Comparison of ENCODE assay signal across 11 mouse cellular contexts in genomic region chr16:79177299-79177999, GRCm38 (mm10).
DNase-seq lines count a peak whose midpoint lies in the region; ATAC-seq lines count a peak whose summit lies in the region.
"Had no signal": no experiment of that assay in that cellular context is flagged by ENCODE, and none has a peak within 500 bp of the region (broad histone marks: within the 10 kb centered on the region; RNA-seq: fewer than 3 reads in every experiment).

No protein-coding gene starts in this region.

- H3K4me3 ChIP-seq in embryonic facial prominence, embryonic 14.5 days (ENCODE audit: low read depth, low read length), result 0 out of 2 replicates have a peak overlapping the region, but pooled peaks have one; percentile 10
- H3K4me3 ChIP-seq in hindbrain, embryonic 14.5 days (replicated peaks; ENCODE audit: low read length), result peak overlapping the region; percentile 14
- peak overlapping the region; percentile 15; the same call in 1 of the 2 replicates for H3K4me3 ChIP-seq in midbrain, embryonic 14.5 days (replicated peaks; ENCODE audit: low read depth, low read length)
- no peak overlapping the region for H3K4me3 ChIP-seq in liver, embryonic 12.5 days

- no peaks in the 10 kb centered on the region for H3K36me3 ChIP-seq in embryonic facial prominence, embryonic 14.5 days (ENCODE audit: control insufficient read depth, insufficient read depth, low read length)
- no peaks in the 10 kb centered on the region for H3K36me3 ChIP-seq in hindbrain, embryonic 14.5 days (replicated peaks; ENCODE audit: control insufficient read depth, insufficient read depth)
- no peaks in the 10 kb centered on the region for H3K36me3 ChIP-seq in midbrain, embryonic 14.5 days (ENCODE audit: control insufficient read depth, insufficient read depth, low read length)
- H3K36me3 ChIP-seq in liver, embryonic 12.5 days, result no peaks in the 10 kb centered on the region

- peak; percentile 71; the same call in 1 of the 2 replicates for ATAC-seq in embryonic facial prominence, embryonic 14.5 days (ENCODE audit: low read depth)
- ATAC-seq in hindbrain, embryonic 14.5 days (ENCODE audit: low FRiP score), result peak; percentile 86
- peak; percentile 87 for ATAC-seq in midbrain, embryonic 14.5 days (ENCODE audit: low FRiP score, low TSS enrichment)
- no peak for ATAC-seq in inflammation-experienced regulatory T-cells, adult 6 months
- ATAC-seq in liver, embryonic 12.5 days, result no peak

- 0 out of 2 replicates have a peak, but pooled peaks cover 5% of the 10 kb centered on the region for H3K4me1 ChIP-seq in embryonic facial prominence, embryonic 14.5 days (ENCODE audit: control insufficient read depth, insufficient read depth, low read length)
- H3K4me1 ChIP-seq in hindbrain, embryonic 14.5 days (replicated peaks; ENCODE audit: control insufficient read depth, insufficient read depth, low read length), result peaks cover 11% of the 10 kb centered on the region
- H3K4me1 ChIP-seq in midbrain, embryonic 14.5 days (ENCODE audit: control insufficient read depth, insufficient read depth, low read length), result peaks cover 8% of the 10 kb centered on the region
- no peaks in the 10 kb centered on the region for H3K4me1 ChIP-seq in liver, embryonic 12.5 days

- no peak overlapping the region for H3K27ac ChIP-seq in embryonic facial prominence, embryonic 14.5 days (replicated peaks; ENCODE audit: low read depth, low read length)
- 0 out of 2 replicates have a peak overlapping the region, but pooled peaks have one; percentile 18 for H3K27ac ChIP-seq in hindbrain, embryonic 14.5 days
- peak overlapping the region; percentile 50 for H3K27ac ChIP-seq in midbrain, embryonic 14.5 days (replicated peaks; ENCODE audit: low read depth, low read length)
- H3K27ac ChIP-seq in liver, embryonic 12.5 days, result no peak overlapping the region
- H3K27ac ChIP-seq: kidney, postnatal 0 days had no signal

- DNase-seq in embryo, embryonic 10.5 days (ENCODE audit: low spot score), result peak; percentile 54
- peak; percentile 43 for DNase-seq in embryonic facial prominence, embryonic 14.5 days (ENCODE audit: low spot score)
- peak; percentile 36 for DNase-seq in hindbrain, embryonic 14.5 days (ENCODE audit: low spot score)
- peak; percentile 78 for DNase-seq in midbrain, embryonic 14.5 days
- no peak for DNase-seq in adrenal gland, postnatal 10 days
- DNase-seq: lung, postnatal 14 days; thymus, adult 2 months had no signal

- H3K9ac ChIP-seq in embryonic facial prominence, embryonic 14.5 days (ENCODE audit: low read depth, low read length), result no peak overlapping the region
- peak overlapping the region; percentile 16; the same call in 1 of the 2 replicates for H3K9ac ChIP-seq in hindbrain, embryonic 14.5 days
- H3K9ac ChIP-seq in midbrain, embryonic 14.5 days (replicated peaks; ENCODE audit: low read length), result no peak overlapping the region; the same call in 1 of the 2 replicates
- no peak overlapping the region for H3K9ac ChIP-seq in liver, embryonic 12.5 days

- H3K27me3 ChIP-seq in embryonic facial prominence, embryonic 14.5 days (replicated peaks; ENCODE audit: control insufficient read depth, insufficient read depth, low read length), result no peaks in the 10 kb centered on the region
- no peaks in the 10 kb centered on the region for H3K27me3 ChIP-seq in hindbrain, embryonic 14.5 days (ENCODE audit: control insufficient read depth, insufficient read depth, low read length)
- no peaks in the 10 kb centered on the region for H3K27me3 ChIP-seq in midbrain, embryonic 14.5 days (ENCODE audit: control insufficient read depth, insufficient read depth, low read length)
- no peaks in the 10 kb centered on the region for H3K27me3 ChIP-seq in liver, embryonic 12.5 days (replicated peaks)
- H3K27me3 ChIP-seq: CH12.LX had no signal

- no peaks in the 10 kb centered on the region for H3K9me3 ChIP-seq in embryonic facial prominence, embryonic 14.5 days (ENCODE audit: control insufficient read depth, low read length)
- H3K9me3 ChIP-seq in hindbrain, embryonic 14.5 days (ENCODE audit: control insufficient read depth, low read length), result no peaks in the 10 kb centered on the region
- no peaks in the 10 kb centered on the region for H3K9me3 ChIP-seq in midbrain, embryonic 14.5 days (ENCODE audit: control insufficient read depth, low read length)
- H3K9me3 ChIP-seq in liver, embryonic 12.5 days (replicated peaks), result no peaks in the 10 kb centered on the region

- peak overlapping the region; percentile 41 for H3K4me2 ChIP-seq in embryonic facial prominence, embryonic 14.5 days (ENCODE audit: low read depth, low read length)
- peak overlapping the region; percentile 45 for H3K4me2 ChIP-seq in hindbrain, embryonic 14.5 days (replicated peaks)
- peak overlapping the region; percentile 52 for H3K4me2 ChIP-seq in midbrain, embryonic 14.5 days (ENCODE audit: low read length)
- no peak overlapping the region for H3K4me2 ChIP-seq in liver, embryonic 12.5 days

- WGBS in embryonic facial prominence, embryonic 14.5 days, result 25% methylated on average over 15 of the region's 15 CpGs
- 22% methylated on average over 15 of the region's 15 CpGs for WGBS in hindbrain, embryonic 14.5 days
- whole genome bisulfite sequencing in midbrain, embryonic 14.5 days, result 14% methylated on average over 15 of the region's 15 CpGs
- WGBS in liver, embryonic 12.5 days (ENCODE audit: insufficient replicate concordance), result 72% methylated on average over 15 of the region's 15 CpGs

Comparison
In these comparisons a context has a peak if more than half of its experiments do, and no peak if none do; other contexts are left out.
1. ATAC-seq: peak in embryonic facial prominence, embryonic 14.5 days (single experiment), hindbrain, embryonic 14.5 days (single experiment) and midbrain, embryonic 14.5 days (single experiment); none in inflammation-experienced regulatory T-cells, adult 6 months (single experiment) and liver, embryonic 12.5 days (single experiment).
2. H3K27ac ChIP-seq: peak in hindbrain, embryonic 14.5 days (single experiment) and midbrain, embryonic 14.5 days (single experiment); none in embryonic facial prominence, embryonic 14.5 days (single experiment) and liver, embryonic 12.5 days (single experiment).